Mouse (Mus musculus) midbrain, embryonic 16.5 days (tissue): ENCODE measurements around the gene Bysl. TPM values are rescaled to one million over a fixed set of nuclear protein-coding genes. Genes with fewer than 3 reads are reported as not detected.

ENCODE experiments used
- ATAC-seq: fragments of 200-750 bp; cut with Nextera tagmentation; 2 replicates; pipeline ENCODE4 v1.8.0; 2017; ENCODE audit warnings: moderate TSS enrichment
- H3K27ac ChIP-seq: fragments of 300-500 bp; sonication (generic); 2 replicates; pipeline ENCODE4 v1.5.1; 2014; ENCODE audit warnings: mild to moderate bottlenecking, low read length, mixed read lengths
- H3K27me3 ChIP-seq: fragments of 300-500 bp; sonication (generic); 2 replicates; pipeline ENCODE4 v1.6.1; 2014; ENCODE audit warnings: low read depth, low read length, mixed read lengths; ENCODE audit not compliant: control insufficient read depth, insufficient read depth
- H3K36me3 ChIP-seq: fragments of 300-500 bp; sonication (generic); 2 replicates; pipeline ENCODE4 v1.6.1; 2014; ENCODE audit warnings: mild to moderate bottlenecking, low read length, moderate library complexity, mixed read lengths; ENCODE audit not compliant: control insufficient read depth, insufficient read depth
- H3K4me1 ChIP-seq: fragments of 300-500 bp; sonication (generic); 2 replicates; pipeline ENCODE4 v1.6.1; 2014; ENCODE audit warnings: mild to moderate bottlenecking, low read length, mixed read lengths; ENCODE audit not compliant: control insufficient read depth, insufficient read depth
- H3K4me2 ChIP-seq: fragments of 300-500 bp; sonication (generic); 2 replicates; pipeline ENCODE4 v1.6.1; 2014; ENCODE audit warnings: mild to moderate bottlenecking, low read length, mixed read lengths
- H3K4me3 ChIP-seq: fragments of 300-500 bp; sonication (generic); 2 replicates; pipeline ENCODE4 v1.5.1; 2014; ENCODE audit warnings: low read depth, mild to moderate bottlenecking, low read length, moderate library complexity, mixed read lengths
- H3K9ac ChIP-seq: fragments of 300-500 bp; sonication (generic); 2 replicates; pipeline ENCODE4 v1.6.1; 2014; ENCODE audit warnings: low read depth, low read length, mixed read lengths
- H3K9me3 ChIP-seq: fragments of 300-500 bp; sonication (generic); replicated peaks from 2 replicates; pipeline ENCODE4 v1.6.1; 2014; ENCODE audit warnings: mild to moderate bottlenecking, low read length, mixed read lengths; ENCODE audit not compliant: control insufficient read depth, poor library complexity, severe bottlenecking
- WGBS: fragments of 180-500 bp; shearing (Covaris S2); extraction: QIAGEN DNeasy Blood & Tissue Kit; methylation state at CpG from one replicate; pipeline ENCODE4 v1.1.7; 2014; 5-methylcytosine and 5-hydroxymethylcytosine counted together
- polyA plus RNA-seq: library from polyadenylated mRNA; unstranded; fragments of >200 nt; fragmentation: Nextera tagmentation; extraction: Ambion mirVana; gene quantifications from 2 replicates; pipeline ENCODE4 v1.2.1, GENCODE M21; 2015

Gene Bysl
- polyA plus RNA-seq, 1 experiment from 2014 or later, result 40.7 TPM

GRCm38 (mm10) chr17:47567271-47567670 is 44.0 kb downstream of the Bysl start:
- no peak overlapping the region for H3K27ac ChIP-seq
- 73% methylated on average over 3 of the region's 3 CpGs for WGBS
- no peak overlapping the region for H3K4me2 ChIP-seq
- H3K27me3 ChIP-seq, result no peaks in the 10 kb centered on the region
- no peak for ATAC-seq
- H3K9ac ChIP-seq, result no peak overlapping the region
- no peaks in the 10 kb centered on the region for H3K4me1 ChIP-seq
- no peak overlapping the region for H3K4me3 ChIP-seq
- no peaks in the 10 kb centered on the region for H3K36me3 ChIP-seq
- no peaks in the 10 kb centered on the region for H3K9me3 ChIP-seq

DNA sequence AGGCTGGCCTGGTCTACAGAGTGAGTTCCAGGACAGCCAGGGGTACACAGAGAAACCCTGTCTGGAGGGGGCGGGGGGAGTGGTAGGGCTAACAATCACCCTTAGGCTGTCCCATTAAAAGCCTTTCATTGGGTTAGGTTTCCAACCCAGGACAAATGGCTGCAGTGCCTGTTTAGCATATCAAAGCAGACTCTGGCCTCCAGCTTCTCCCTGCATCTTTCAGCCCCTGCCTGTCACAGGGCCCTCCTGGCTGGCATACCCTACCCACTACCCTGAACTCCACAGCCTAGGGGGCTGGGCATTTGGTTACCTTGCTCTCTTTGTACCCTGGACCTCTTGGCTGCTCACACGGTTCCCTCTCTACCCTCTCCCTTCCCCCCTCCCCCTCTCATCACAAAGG is 45.2 kb downstream of the Bysl start:
- 28% methylated on average over 2 of the region's 2 CpGs for WGBS
- no peaks in the 10 kb centered on the region for H3K27me3 ChIP-seq
- no peaks in the 10 kb centered on the region for H3K36me3 ChIP-seq
- no peaks in the 10 kb centered on the region for H3K4me1 ChIP-seq
- H3K9ac ChIP-seq, result no peak overlapping the region
- no peak overlapping the region for H3K4me2 ChIP-seq
- no peak overlapping the region for H3K4me3 ChIP-seq
- H3K9me3 ChIP-seq, result no peaks in the 10 kb centered on the region
- no peak for ATAC-seq
- H3K27ac ChIP-seq, result no peak overlapping the region

DNA sequence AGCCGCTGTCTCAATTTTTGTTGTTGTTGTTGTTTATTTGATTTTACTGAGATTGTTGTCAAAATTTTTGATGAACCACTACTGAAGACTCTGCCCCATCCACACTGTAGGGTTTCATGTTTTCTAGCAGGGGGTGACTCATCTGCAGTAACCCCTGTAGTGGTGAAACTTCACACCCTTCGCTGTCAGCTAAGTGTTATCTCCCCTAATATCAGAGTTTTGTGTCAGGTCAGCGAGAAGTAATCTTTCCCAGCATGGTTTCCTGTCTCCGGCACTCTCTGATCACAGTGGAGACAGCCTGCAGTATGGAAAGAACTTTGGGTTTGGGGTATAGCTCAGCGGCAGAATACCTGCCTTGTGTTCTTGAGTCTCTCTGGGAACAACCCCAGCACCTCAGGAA is 46.7 kb downstream of the Bysl start:
- Histone ChIP-seq H3K27ac (no peak overlapping the region), H3K4me3 (no peak overlapping the region), H3K9ac (no peak overlapping the region), H3K4me2 (no peak overlapping the region), H3K9me3 (no peaks in the 10 kb centered on the region), H3K4me1 (no peaks in the 10 kb centered on the region), H3K27me3 (no peaks in the 10 kb centered on the region), H3K36me3 (no peaks in the 10 kb centered on the region)
- no peak for ATAC-seq
- WGBS, result 88% methylated on average over 5 of the region's 5 CpGs

GRCm38 (mm10) chr17:47562875-47563274 is 48.4 kb downstream of the Bysl start:
- Histone ChIP-seq H3K9ac (no peak overlapping the region), H3K27me3 (no peaks in the 10 kb centered on the region), H3K36me3 (no peaks in the 10 kb centered on the region), H3K4me2 (no peak overlapping the region), H3K4me3 (no peak overlapping the region), H3K9me3 (no peaks in the 10 kb centered on the region), H3K27ac (no peak overlapping the region), H3K4me1 (no peaks in the 10 kb centered on the region)
- ATAC-seq, result no peak
- 76% methylated on average over 6 of the region's 6 CpGs for WGBS

GRCm38 (mm10) chr17:47559726-47560125 is 51.6 kb downstream of the Bysl start:
- Histone ChIP-seq H3K36me3 (no peaks in the 10 kb centered on the region), H3K9me3 (no peaks in the 10 kb centered on the region), H3K27ac (no peak overlapping the region), H3K4me2 (no peak overlapping the region), H3K27me3 (no peaks in the 10 kb centered on the region), H3K9ac (no peak overlapping the region), H3K4me1 (no peaks in the 10 kb centered on the region), H3K4me3 (no peak overlapping the region)
- 74% methylated on average over 6 of the region's 6 CpGs for WGBS
- ATAC-seq, result no peak

GRCm38 (mm10) chr17:47557179-47557578 is 54.1 kb downstream of the Bysl start:
- no peaks in the 10 kb centered on the region for H3K36me3 ChIP-seq
- H3K4me1 ChIP-seq, result no peaks in the 10 kb centered on the region
- no peak for ATAC-seq
- no peak overlapping the region for H3K4me2 ChIP-seq
- no peaks in the 10 kb centered on the region for H3K27me3 ChIP-seq
- H3K4me3 ChIP-seq, result no peak overlapping the region
- no peak overlapping the region for H3K9ac ChIP-seq
- 76% methylated on average over 3 of the region's 3 CpGs for WGBS
- no peak overlapping the region for H3K27ac ChIP-seq
- no peaks in the 10 kb centered on the region for H3K9me3 ChIP-seq

DNA sequence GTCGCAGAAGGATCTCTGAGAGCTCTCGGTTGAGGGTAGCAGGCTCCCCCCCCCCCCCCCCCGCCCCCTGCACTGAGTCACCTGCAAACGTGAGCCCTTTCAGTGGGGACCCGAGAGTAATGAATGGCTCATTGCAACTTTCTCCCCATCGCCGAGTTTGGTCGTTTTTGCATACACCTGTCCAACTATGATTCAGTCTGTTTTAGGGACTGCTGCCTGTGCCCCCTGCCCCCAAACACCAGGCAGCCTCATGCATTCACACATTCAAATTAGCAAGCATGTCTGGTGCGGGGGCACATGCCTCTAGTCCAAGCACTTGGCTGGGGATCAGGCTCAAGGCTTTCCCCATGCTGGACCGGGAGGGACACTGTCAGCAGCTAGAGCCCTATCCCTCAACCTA is 56.7 kb downstream of the Bysl start:
- 72% methylated on average over 10 of the region's 10 CpGs for WGBS
- Histone ChIP-seq H3K27me3 (no peaks in the 10 kb centered on the region), H3K4me2 (no peak overlapping the region), H3K36me3 (no peaks in the 10 kb centered on the region), H3K9me3 (no peaks in the 10 kb centered on the region), H3K4me1 (no peaks in the 10 kb centered on the region), H3K9ac (no peak overlapping the region), H3K27ac (no peak overlapping the region), H3K4me3 (no peak overlapping the region)
- no peak for ATAC-seq

GRCm38 (mm10) chr17:47552994-47553393 is 58.3 kb downstream of the Bysl start:
- H3K27ac ChIP-seq, result no peak overlapping the region
- no peak overlapping the region for H3K4me3 ChIP-seq
- ATAC-seq, result no peak
- no peaks in the 10 kb centered on the region for H3K9me3 ChIP-seq
- H3K27me3 ChIP-seq, result no peaks in the 10 kb centered on the region
- H3K36me3 ChIP-seq, result no peaks in the 10 kb centered on the region
- no peaks in the 10 kb centered on the region for H3K4me1 ChIP-seq
- no peak overlapping the region for H3K9ac ChIP-seq
- H3K4me2 ChIP-seq, result no peak overlapping the region

GRCm38 (mm10) chr17:47551049-47551448 is 60.2 kb downstream of the Bysl start:
- H3K4me2 ChIP-seq, result no peak overlapping the region
- H3K36me3 ChIP-seq, result no peaks in the 10 kb centered on the region
- ATAC-seq, result no peak
- no peak overlapping the region for H3K4me3 ChIP-seq
- no peaks in the 10 kb centered on the region for H3K27me3 ChIP-seq
- 64% methylated on average over 7 of the region's 7 CpGs for WGBS
- H3K9me3 ChIP-seq, result no peaks in the 10 kb centered on the region
- H3K4me1 ChIP-seq, result no peaks in the 10 kb centered on the region
- H3K27ac ChIP-seq, result no peak overlapping the region
- H3K9ac ChIP-seq, result no peak overlapping the region
